Comparison of ENCODE assay signal across 8 mouse cellular contexts in genomic region chr12:113013604-113014558, GRCm38 (mm10). TPM values are rescaled to one million over a fixed set of nuclear protein-coding genes. Genes with fewer than 3 reads are reported as not detected.
DNase-seq lines count a peak whose midpoint lies in the region; ATAC-seq lines count a peak whose summit lies in the region.

TSS of gene Pacs2 (plus strand) at chr12:113014508.

- DNase-seq in NIH3T3 (ENCODE audit: low read depth): peak; percentile 97
- peak; percentile 94 for DNase-seq in cerebellum, adult 9-11 months
- DNase-seq in frontal cortex, postnatal 10 days (ENCODE audit: low spot score in 2 of 2): peak; percentile 81 to 90
- peak; percentile 91 for DNase-seq in layer of hippocampus, postnatal 36 days
- peak; percentile 95 for DNase-seq in lung, postnatal 36 days
- peak; percentile 96 for DNase-seq in retina, postnatal 1 day
- DNase-seq in urinary bladder, adult 18-20 months (ENCODE audit: low spot score in 2 of 2): peak; percentile 88 to 89

- H3K4me3 ChIP-seq in hindbrain, embryonic 12.5 days: peak within 1 kb of the TSS; percentile 96

- no peaks in the 10 kb centered on the region for H3K27me3 ChIP-seq in hindbrain, embryonic 12.5 days

- H3K4me1 ChIP-seq in hindbrain, embryonic 12.5 days: peaks cover 40% of the 10 kb centered on the region

- peak within 1 kb of the TSS; percentile 95 for H3K27ac ChIP-seq in hindbrain, embryonic 12.5 days

- no peaks in the 10 kb centered on the region for H3K36me3 ChIP-seq in hindbrain, embryonic 12.5 days

- no peaks in the 10 kb centered on the region for H3K9me3 ChIP-seq in hindbrain, embryonic 12.5 days (replicated peaks)

- ATAC-seq in hindbrain, embryonic 12.5 days (ENCODE audit: low FRiP score): peak; percentile 94

- peak within 1 kb of the TSS; percentile 92 for H3K9ac ChIP-seq in hindbrain, embryonic 12.5 days

- H3K4me2 ChIP-seq in hindbrain, embryonic 12.5 days (replicated peaks): peak within 1 kb of the TSS; percentile 87

- 5% methylated on average over 45 of the region's 85 CpGs for WGBS in hindbrain, embryonic 12.5 days

RNA-seq across cellular contexts. Expression of gene Pacs2, which starts in this region (rescaled TPM):
- 29.2 and 29.4 TPM in 2 replicates for polyA plus RNA-seq in hindbrain, embryonic 12.5 days (2016; fragmentation: Nextera tagmentation; extraction: Ambion mirVana)
- 10 to 100 TPM; 87.3 to 88.1 TPM for total RNA-seq in layer of hippocampus, postnatal 36 days (2021)

Comparison
In these comparisons a context has a peak if more than half of its experiments do, and no peak if none do; other contexts are left out.
1. Peak in every context shown above with its lines: DNase-seq, ATAC-seq, H3K4me3 ChIP-seq and H3K27ac ChIP-seq.